Mouse (Mus musculus): ENCODE results near the gene Slc1a5.

Slc1a5 gene

GRCm38 (mm10) chr7:16780825-16781554 lies at the start of gene Slc1a5:
Gene Slc1a5, plus strand, starts transcription at chr7:16781340.
- in situ Hi-C loops (cut with MboI; ENCODE audit: low sequenced_read_pairs): no loop called here

- in situ Hi-C loops (cut with MboI; ENCODE audit: low sequenced_read_pairs): no loop called here
Observed at GRCm38 (mm10) chr7:16731893-16732422, 49.2 kb upstream of the Slc1a5 start.

- in situ Hi-C loops (cut with MboI; ENCODE audit: low sequenced_read_pairs): no loop called here
Observed at GRCm38 (mm10) chr7:16737606-16738072, 43.5 kb upstream of the Slc1a5 start.

- in situ Hi-C loops (cut with MboI; ENCODE audit: low sequenced_read_pairs): no loop called here
Observed at GRCm38 (mm10) chr7:16738073-16738696, 43.0 kb upstream of the Slc1a5 start, which contains the start of gene Ap2s1. Gene Ap2s1, plus strand, starts transcription at chr7:16738410.

- in situ Hi-C loops (cut with MboI; ENCODE audit: low sequenced_read_pairs): no loop called here
Observed at GRCm38 (mm10) chr7:16739056-16739604, 42.0 kb upstream of the Slc1a5 start.

- in situ Hi-C loops (cut with MboI; ENCODE audit: low sequenced_read_pairs): no loop called here
Observed at GRCm38 (mm10) chr7:16745373-16745772, 35.8 kb upstream of the Slc1a5 start.

- in situ Hi-C loops (cut with MboI; ENCODE audit: low sequenced_read_pairs): no loop called here
Observed at GRCm38 (mm10) chr7:16746093-16746492, 35.0 kb upstream of the Slc1a5 start.

- in situ Hi-C loops (cut with MboI; ENCODE audit: low sequenced_read_pairs): no loop called here
Observed at GRCm38 (mm10) chr7:16747656-16748055, 33.5 kb upstream of the Slc1a5 start.

- in situ Hi-C loops (cut with MboI; ENCODE audit: low sequenced_read_pairs): no loop called here
Observed at GRCm38 (mm10) chr7:16752016-16752415, 29.1 kb upstream of the Slc1a5 start.

- in situ Hi-C loops (cut with MboI; ENCODE audit: low sequenced_read_pairs): no loop called here
Observed at GRCm38 (mm10) chr7:16755362-16756017, 25.6 kb upstream of the Slc1a5 start.

GRCm38 (mm10) chr7:16758872-16759574 lies 22.1 kb upstream of the Slc1a5 start:
- in situ Hi-C loops (cut with MboI; ENCODE audit: low sequenced_read_pairs): no loop called here

- in situ Hi-C loops (cut with MboI; ENCODE audit: low sequenced_read_pairs): no loop called here
Observed at GRCm38 (mm10) chr7:16760292-16760691, 20.8 kb upstream of the Slc1a5 start.

- in situ Hi-C loops (cut with MboI; ENCODE audit: low sequenced_read_pairs): no loop called here
Observed at GRCm38 (mm10) chr7:16761005-16761481, 20.1 kb upstream of the Slc1a5 start.

GRCm38 (mm10) chr7:16761630-16762029 lies 19.5 kb upstream of the Slc1a5 start:
- in situ Hi-C loops (cut with MboI; ENCODE audit: low sequenced_read_pairs): no loop called here

GRCm38 (mm10) chr7:16763463-16764218 lies 17.5 kb upstream of the Slc1a5 start:
- in situ Hi-C loops (cut with MboI; ENCODE audit: low sequenced_read_pairs): no loop called here

GRCm38 (mm10) chr7:16766443-16766842 lies 14.7 kb upstream of the Slc1a5 start:
- in situ Hi-C loops (cut with MboI; ENCODE audit: low sequenced_read_pairs): no loop called here

GRCm38 (mm10) chr7:16775888-16776287 lies 5.3 kb upstream of the Slc1a5 start:
- in situ Hi-C loops (cut with MboI; ENCODE audit: low sequenced_read_pairs): no loop called here

GRCm38 (mm10) chr7:16780076-16780475 lies 1.1 kb upstream of the Slc1a5 start:
- in situ Hi-C loops (cut with MboI; ENCODE audit: low sequenced_read_pairs): no loop called here

GRCm38 (mm10) chr7:16781555-16781815 lies 345 bp downstream of the Slc1a5 start:
- in situ Hi-C loops (cut with MboI; ENCODE audit: low sequenced_read_pairs): no loop called here
